In genomic region chr5:115591028-115591427, GRCm38 (mm10) we compare ENCODE assay signal across 26 mouse cellular contexts. TPM values are rescaled to one million over a fixed set of nuclear protein-coding genes. Genes with fewer than 3 reads are reported as not detected.
DNase-seq lines count a peak whose midpoint lies in the region; ATAC-seq and TF ChIP-seq lines count a peak whose summit lies in the region.
"Had no signal": no experiment of that assay in that cellular context is flagged by ENCODE, and none has a peak within 500 bp of the region (broad histone marks: within the 10 kb centered on the region; RNA-seq: fewer than 3 reads in every experiment).

No protein-coding gene starts in this region.

- no peak for ATAC-seq in kidney, postnatal 0 days (replicated peaks; ENCODE audit: low FRiP score, low read depth)
- no peak for ATAC-seq in kidney, embryonic 15.5 days (replicated peaks; ENCODE audit: low FRiP score)
- 0 out of 2 replicates have a peak, but pooled peaks have one; percentile 25 for ATAC-seq in liver, embryonic 15.5 days (ENCODE audit: insufficient read depth)
- ATAC-seq in liver, embryonic 11.5 days (replicated peaks; ENCODE audit: low FRiP score), result no peak
- peak; percentile 70 to 81 for ATAC-seq in hematopoietic stem cell, adult 5-6 weeks (replicated peaks in 1 of 2; ENCODE audit: insufficient read depth in 1 of 2, low FRiP score in 2 of 2, low TSS enrichment in 1 of 2, low read depth in 1 of 2, poor library complexity in 2 of 2, severe bottlenecking in 2 of 2)
- no peak for ATAC-seq in monocyte, adult 5-6 weeks (replicated peaks; ENCODE audit: insufficient number of reproducible peaks, low FRiP score, low TSS enrichment, poor library complexity, severe bottlenecking)
- ATAC-seq: midbrain, embryonic 15.5 days had no signal

- in situ Hi-C loops in ES-E14 (cut with MboI; ENCODE audit: low sequenced_read_pairs in 2 of 2, unreplicated experiment in 2 of 2), result no loop called here

- no peaks in the 10 kb centered on the region for H3K9me3 ChIP-seq in kidney, postnatal 0 days (replicated peaks; ENCODE audit: low read length)
- H3K9me3 ChIP-seq in kidney, embryonic 15.5 days (replicated peaks), result no peaks in the 10 kb centered on the region
- no peaks in the 10 kb centered on the region for H3K9me3 ChIP-seq in liver, embryonic 15.5 days (replicated peaks)
- no peaks in the 10 kb centered on the region for H3K9me3 ChIP-seq in liver, embryonic 11.5 days (ENCODE audit: control insufficient read depth, low read length)
- no peaks in the 10 kb centered on the region for H3K9me3 ChIP-seq in ES-E14 (ENCODE audit: control insufficient read depth, insufficient read depth, low read depth, low read length)
- H3K9me3 ChIP-seq: embryonic facial prominence, embryonic 12.5 days; hindbrain, embryonic 15.5 days; midbrain, embryonic 15.5 days; neural tube, embryonic 13.5 days had no signal

- no peak overlapping the region for H3K9ac ChIP-seq in kidney, postnatal 0 days (ENCODE audit: low read depth, low read length)
- H3K9ac ChIP-seq in kidney, embryonic 15.5 days, result no peak overlapping the region
- H3K9ac ChIP-seq in liver, embryonic 15.5 days, result no peak overlapping the region
- H3K9ac ChIP-seq in liver, embryonic 11.5 days (ENCODE audit: low read depth, low read length), result no peak overlapping the region
- H3K9ac ChIP-seq in ES-E14 (ENCODE audit: insufficient read depth, low read depth, low read length, poor library complexity, severe bottlenecking), result no peak overlapping the region
- H3K9ac ChIP-seq: embryonic facial prominence, embryonic 12.5 days; hindbrain, embryonic 15.5 days; liver, embryonic 14.5 days; midbrain, embryonic 15.5 days; neural tube, embryonic 13.5 days had no signal

- no peak overlapping the region for H3K4me3 ChIP-seq in kidney, postnatal 0 days (replicated peaks; ENCODE audit: low read depth, low read length)
- H3K4me3 ChIP-seq in kidney, embryonic 15.5 days (replicated peaks), result no peak overlapping the region
- no peak overlapping the region for H3K4me3 ChIP-seq in liver, embryonic 15.5 days (replicated peaks)
- H3K4me3 ChIP-seq in liver, embryonic 11.5 days (ENCODE audit: low read depth, low read length), result no peak overlapping the region
- no peak overlapping the region for H3K4me3 ChIP-seq in ES-E14 (ENCODE audit: insufficient read depth in 1 of 2, low read depth in 1 of 2, low read length in 2 of 2, poor library complexity in 1 of 2, severe bottlenecking in 1 of 2)
- H3K4me3 ChIP-seq: embryonic facial prominence, embryonic 12.5 days; heart, adult 2 months; hindbrain, embryonic 15.5 days; layer of hippocampus, adult 2 months; midbrain, embryonic 15.5 days; myocyte; neural tube, embryonic 13.5 days had no signal

- H3K36me3 ChIP-seq in kidney, postnatal 0 days (ENCODE audit: insufficient read depth, low read length), result peaks cover 84% of the 10 kb centered on the region
- H3K36me3 ChIP-seq in kidney, embryonic 15.5 days, result peaks cover 98% of the 10 kb centered on the region
- peaks cover 95% of the 10 kb centered on the region for H3K36me3 ChIP-seq in liver, embryonic 15.5 days (replicated peaks)
- H3K36me3 ChIP-seq in liver, embryonic 11.5 days (ENCODE audit: control insufficient read depth, insufficient read depth, low read length), result peaks cover 65% of the 10 kb centered on the region
- peaks cover 72% of the 10 kb centered on the region for H3K36me3 ChIP-seq in ES-E14 (ENCODE audit: control insufficient read depth, insufficient read depth, low read length, poor library complexity, severe bottlenecking)

- TF ChIP-seq CTCF in kidney, postnatal 0 days (IDR thresholded peaks at IDR 0.05; ENCODE audit: low read depth), result 0 out of 2 replicates have a peak, but pooled peaks have one; percentile 3

- no peak overlapping the region for H3K4me2 ChIP-seq in kidney, postnatal 0 days (ENCODE audit: low read length)
- H3K4me2 ChIP-seq in kidney, embryonic 15.5 days, result no peak overlapping the region
- no peak overlapping the region for H3K4me2 ChIP-seq in liver, embryonic 15.5 days
- H3K4me2 ChIP-seq in liver, embryonic 11.5 days, result no peak overlapping the region
- H3K4me2 ChIP-seq: embryonic facial prominence, embryonic 12.5 days; hindbrain, embryonic 15.5 days; midbrain, embryonic 15.5 days; neural tube, embryonic 13.5 days had no signal

- 74% methylated on average over 11 of the region's 11 CpGs for WGBS in kidney, postnatal 0 days
- 80% methylated on average over 11 of the region's 11 CpGs for WGBS in kidney, embryonic 15.5 days
- WGBS in liver, embryonic 15.5 days (ENCODE audit: insufficient replicate concordance), result 48% methylated on average over 11 of the region's 11 CpGs
- 70% methylated on average over 11 of the region's 11 CpGs for WGBS in liver, embryonic 11.5 days

- peak; percentile 3 for DNase-seq in kidney, postnatal 0 days (ENCODE audit: low spot score)
- no peak for DNase-seq in liver, embryonic 11.5 days (ENCODE audit: low spot score)
- DNase-seq in ES-E14 (ENCODE audit: low read depth, low spot score), result no peak
- DNase-seq in thymus, postnatal 0 days (ENCODE audit: low spot score), result no peak
- DNase-seq: adrenal gland, adult 2 months; B cell, adult 2 months; cerebellum, adult 18-20 months; cerebellum, postnatal 14 days; gastrocnemius, postnatal 25 days; heart, adult 2 months; heart, postnatal 4 days; lung, postnatal 10 days; retina, postnatal 1 day; thymus, postnatal 36 days had no signal

- no peak overlapping the region for H3K27ac ChIP-seq in kidney, postnatal 0 days
- H3K27ac ChIP-seq in kidney, embryonic 15.5 days, result no peak overlapping the region
- H3K27ac ChIP-seq in liver, embryonic 15.5 days (replicated peaks), result no peak overlapping the region
- H3K27ac ChIP-seq in liver, embryonic 11.5 days (ENCODE audit: low read depth, low read length), result no peak overlapping the region
- peak overlapping the region; percentile 5; the same call in 1 of the 2 replicates for H3K27ac ChIP-seq in ES-E14 (ENCODE audit: insufficient read depth, low read depth, low read length, poor library complexity, severe bottlenecking)
- H3K27ac ChIP-seq: embryonic facial prominence, embryonic 12.5 days; heart, adult 2 months; hindbrain, embryonic 15.5 days; layer of hippocampus, adult 2 months; liver, embryonic 14.5 days; midbrain, embryonic 15.5 days; neural tube, embryonic 13.5 days had no signal

- H3K27me3 ChIP-seq in kidney, postnatal 0 days (ENCODE audit: insufficient read depth, low read length), result no peaks in the 10 kb centered on the region
- H3K27me3 ChIP-seq in kidney, embryonic 15.5 days, result no peaks in the 10 kb centered on the region
- no peaks in the 10 kb centered on the region for H3K27me3 ChIP-seq in liver, embryonic 15.5 days
- H3K27me3 ChIP-seq in liver, embryonic 11.5 days (replicated peaks; ENCODE audit: control insufficient read depth, insufficient read depth, low read length), result no peaks in the 10 kb centered on the region
- H3K27me3 ChIP-seq: CH12.LX; embryonic facial prominence, embryonic 12.5 days; hindbrain, embryonic 15.5 days; midbrain, embryonic 15.5 days; neural tube, embryonic 13.5 days had no signal

- no peaks in the 10 kb centered on the region for H3K4me1 ChIP-seq in kidney, postnatal 0 days (replicated peaks; ENCODE audit: insufficient read depth, low read length)
- no peaks in the 10 kb centered on the region for H3K4me1 ChIP-seq in kidney, embryonic 15.5 days
- H3K4me1 ChIP-seq in liver, embryonic 15.5 days (replicated peaks), result no peaks in the 10 kb centered on the region
- H3K4me1 ChIP-seq in liver, embryonic 11.5 days (replicated peaks; ENCODE audit: control insufficient read depth, insufficient read depth, low read length), result no peaks in the 10 kb centered on the region
- H3K4me1 ChIP-seq in ES-E14 (ENCODE audit: control insufficient read depth in 2 of 2, insufficient read depth in 2 of 2, low read length in 2 of 2, poor library complexity in 1 of 2), result no peaks in the 10 kb centered on the region
- H3K4me1 ChIP-seq: embryonic facial prominence, embryonic 12.5 days; hindbrain, embryonic 15.5 days; midbrain, embryonic 15.5 days; neural tube, embryonic 13.5 days had no signal

TF ChIP-seq in ES-E14, 5 proteins besides CTCF, POLR2A, EP300 and RAD21 (continues in another document):
- TF ChIP-seq HCFC1 (IDR thresholded peaks at IDR 0.05; ENCODE audit: borderline replicate concordance, insufficient read depth, low read length), result no peak
- no peak for TF ChIP-seq ZNF384 (IDR thresholded peaks at IDR 0.05; ENCODE audit: low read depth, low read length)
- no peak for TF ChIP-seq ZC3H11A (IDR thresholded peaks at IDR 0.05; ENCODE audit: borderline replicate concordance, low read depth, low read length)

RNA-seq across cellular contexts. Expression of gene Gcn1l1, which starts 26.0 kb away (rescaled TPM):
- 20.7 and 24.5 TPM in 2 replicates for polyA plus RNA-seq in kidney, postnatal 0 days (2015; fragmentation: Nextera tagmentation; extraction: Ambion mirVana)
- 44.3 and 49.3 TPM in 2 replicates for polyA plus RNA-seq in kidney, embryonic 15.5 days (2015; fragmentation: Nextera tagmentation; extraction: Ambion mirVana)
- polyA plus RNA-seq in liver, embryonic 15.5 days (2015; fragmentation: Nextera tagmentation; extraction: Ambion mirVana), result 15.0 and 17.3 TPM in 2 replicates
- 51.0 and 55.6 TPM in 2 replicates for polyA plus RNA-seq in liver, embryonic 11.5 days (2014; fragmentation: Nextera tagmentation; extraction: Ambion mirVana)
- total RNA-seq in ES-E14 (2012; rRNA removed), result 112 and 163 TPM in 2 replicates
- total RNA-seq in hematopoietic stem cell, adult 5-6 weeks (2017), result 31.4 and 34.5 TPM in 2 replicates
- total RNA-seq in monocyte, adult 5-6 weeks (2017), result 16.9 to 37.5 TPM (median 22.8 TPM) in 3 replicates
- 19.9 and 21.5 TPM in 2 replicates for polyA plus RNA-seq in thymus, postnatal 0 days (2015; fragmentation: Nextera tagmentation; extraction: Ambion mirVana)

RNA-seq across cellular contexts. Expression of gene Rplp0, which starts 31.8 kb away (rescaled TPM):
- polyA plus RNA-seq in kidney, postnatal 0 days (2015; fragmentation: Nextera tagmentation; extraction: Ambion mirVana), result 1,459 and 1,525 TPM in 2 replicates
- 1,539 and 1,600 TPM in 2 replicates for polyA plus RNA-seq in kidney, embryonic 15.5 days (2015; fragmentation: Nextera tagmentation; extraction: Ambion mirVana)
- 1,028 and 1,078 TPM in 2 replicates for polyA plus RNA-seq in liver, embryonic 15.5 days (2015; fragmentation: Nextera tagmentation; extraction: Ambion mirVana)
- 2,436 and 2,466 TPM in 2 replicates for polyA plus RNA-seq in liver, embryonic 11.5 days (2014; fragmentation: Nextera tagmentation; extraction: Ambion mirVana)
- total RNA-seq in ES-E14 (2012; rRNA removed), result 2,284 and 2,327 TPM in 2 replicates
- total RNA-seq in hematopoietic stem cell, adult 5-6 weeks (2017), result 1,280 and 1,726 TPM in 2 replicates
- total RNA-seq in monocyte, adult 5-6 weeks (2017), result 991 to 1,396 TPM (median 1,306 TPM) in 3 replicates
- 1,964 and 2,053 TPM in 2 replicates for polyA plus RNA-seq in thymus, postnatal 0 days (2015; fragmentation: Nextera tagmentation; extraction: Ambion mirVana)

RNA-seq across cellular contexts. Expression of gene Rab35, which starts 40.7 kb away (rescaled TPM):
- polyA plus RNA-seq in kidney, postnatal 0 days (2015; fragmentation: Nextera tagmentation; extraction: Ambion mirVana), result 17.2 and 18.5 TPM in 2 replicates
- polyA plus RNA-seq in kidney, embryonic 15.5 days (2015; fragmentation: Nextera tagmentation; extraction: Ambion mirVana), result 16.0 and 16.2 TPM in 2 replicates
- 12.0 and 13.1 TPM in 2 replicates for polyA plus RNA-seq in liver, embryonic 15.5 days (2015; fragmentation: Nextera tagmentation; extraction: Ambion mirVana)
- polyA plus RNA-seq in liver, embryonic 11.5 days (2014; fragmentation: Nextera tagmentation; extraction: Ambion mirVana), result 22.5 and 26.1 TPM in 2 replicates
- 44.7 and 58.7 TPM in 2 replicates for total RNA-seq in ES-E14 (2012; rRNA removed)
- total RNA-seq in hematopoietic stem cell, adult 5-6 weeks (2017), result 35.1 and 42.5 TPM in 2 replicates
- 44.1 to 51.4 TPM (median 46.2 TPM) in 3 replicates for total RNA-seq in monocyte, adult 5-6 weeks (2017)
- polyA plus RNA-seq in thymus, postnatal 0 days (2015; fragmentation: Nextera tagmentation; extraction: Ambion mirVana), result 22.1 and 23.3 TPM in 2 replicates

Comparison
In these comparisons a context has a peak if more than half of its experiments do, and no peak if none do; other contexts are left out.
1. ATAC-seq: peak in liver, embryonic 15.5 days (single experiment) and hematopoietic stem cell, adult 5-6 weeks (2 of 2); none in kidney, postnatal 0 days (single experiment), kidney, embryonic 15.5 days (single experiment), liver, embryonic 11.5 days (single experiment) and monocyte, adult 5-6 weeks (single experiment).